Mouse (Mus musculus): ENCODE measurements around the gene Dnajb12.
"Not testable (repeated sequence)": the region's sequence is repeated elsewhere in the genome, so short reads cannot be mapped to it uniquely, and the experiment has no call there.

Gene Dnajb12

GRCm38 (mm10) chr10:59872651-59873050 is 6.7 kb upstream of the Dnajb12 start:
- DNase-seq (ENCODE audit: low spot score), result not testable (repeated sequence)

- DNase-seq (ENCODE audit: low spot score), result no peak
Measured at GRCm38 (mm10) chr10:59873206-59873605, 6.2 kb upstream of the Dnajb12 start.

- no peak for DNase-seq (ENCODE audit: low spot score)
Measured at GRCm38 (mm10) chr10:59873613-59874012, 5.7 kb upstream of the Dnajb12 start.

GRCm38 (mm10) chr10:59875396-59875795 is 4.0 kb upstream of the Dnajb12 start:
- DNase-seq (ENCODE audit: low spot score), result no peak

- not testable (repeated sequence) for DNase-seq (ENCODE audit: low spot score)
Measured at GRCm38 (mm10) chr10:59876698-59877097, 2.7 kb upstream of the Dnajb12 start.

GRCm38 (mm10) chr10:59877421-59878117 is 1.8 kb upstream of the Dnajb12 start:
- no peak for DNase-seq (ENCODE audit: low spot score)

- DNase-seq (ENCODE audit: low spot score), result no peak
Measured at GRCm38 (mm10) chr10:59878823-59879222, 533 bp upstream of the Dnajb12 start.

- DNase-seq (ENCODE audit: low spot score), result peak; percentile 81
Measured at GRCm38 (mm10) chr10:59880029-59880386, 652 bp downstream of the Dnajb12 start.

- DNase-seq (ENCODE audit: low spot score), result no peak
Measured at GRCm38 (mm10) chr10:59880837-59881236, 1.5 kb downstream of the Dnajb12 start.

- DNase-seq (ENCODE audit: low spot score), result no peak
Measured at GRCm38 (mm10) chr10:59884327-59885173, 5.2 kb downstream of the Dnajb12 start.

- no peak for DNase-seq (ENCODE audit: low spot score)
Measured at GRCm38 (mm10) chr10:59885174-59886080, 6.1 kb downstream of the Dnajb12 start.

GRCm38 (mm10) chr10:59886081-59886466 is 6.7 kb downstream of the Dnajb12 start:
- DNase-seq (ENCODE audit: low spot score), result no peak

GRCm38 (mm10) chr10:59887432-59887831 is 8.1 kb downstream of the Dnajb12 start:
- DNase-seq (ENCODE audit: low spot score), result no peak

GRCm38 (mm10) chr10:59889339-59889738 is 10.0 kb downstream of the Dnajb12 start:
- no peak for DNase-seq (ENCODE audit: low spot score)

GRCm38 (mm10) chr10:59889953-59890751 is 10.8 kb downstream of the Dnajb12 start:
- no peak for DNase-seq (ENCODE audit: low spot score)

- DNase-seq (ENCODE audit: low spot score), result no peak
Measured at GRCm38 (mm10) chr10:59892977-59893376, 13.6 kb downstream of the Dnajb12 start.

GRCm38 (mm10) chr10:59894251-59895160 is 15.2 kb downstream of the Dnajb12 start:
- no peak for DNase-seq (ENCODE audit: low spot score)

GRCm38 (mm10) chr10:59895460-59896186 is 16.3 kb downstream of the Dnajb12 start:
- no peak for DNase-seq (ENCODE audit: low spot score)

- DNase-seq (ENCODE audit: low spot score), result no peak
Measured at GRCm38 (mm10) chr10:59896211-59896610, 16.9 kb downstream of the Dnajb12 start.

GRCm38 (mm10) chr10:59896911-59897331 is 17.6 kb downstream of the Dnajb12 start:
- DNase-seq (ENCODE audit: low spot score), result no peak

All from layer of hippocampus, adult 9-10 months (tissue).